Mouse (Mus musculus) liver, embryonic 14.5 days (tissue): ENCODE results near the gene Rxfp2.

Source experiments
- CTCF ChIP-seq: IDR thresholded peaks from 2 replicates; pipeline ENCODE4 v1.5.1; 2016; ENCODE audit warnings: antibody characterized with exemption, low read depth, control low read depth
- EP300 ChIP-seq: IDR thresholded peaks from 2 replicates; pipeline ENCODE4 v1.6.1; 2016; ENCODE audit warnings: antibody characterized with exemption, low read depth

DNA sequence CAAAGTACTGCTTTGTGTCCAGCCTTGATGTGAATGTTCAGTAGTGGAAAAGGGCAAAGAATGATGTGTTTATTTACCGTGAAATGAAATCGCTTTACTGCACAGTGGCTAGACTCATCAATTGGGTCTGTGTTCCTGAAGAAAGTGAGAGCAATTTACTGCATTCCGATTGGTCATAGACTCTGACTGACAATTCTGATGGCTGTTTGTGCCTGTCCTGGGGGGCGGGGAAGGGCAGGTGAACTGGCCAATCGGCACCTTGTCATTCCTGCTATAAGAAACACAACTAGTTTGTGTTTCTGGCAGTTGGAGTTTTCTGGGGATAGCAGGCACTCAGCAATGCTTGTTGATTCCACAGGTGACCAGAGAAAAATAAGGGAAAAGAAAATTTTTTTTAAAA, 37.6 kb downstream of the Rxfp2 start:
- TF ChIP-seq CTCF (no peak), EP300 (no peak)
